Mouse (Mus musculus) kidney, adult 10 weeks (tissue): ENCODE results near the gene Recql5. TPM values are rescaled to one million over a fixed set of nuclear protein-coding genes. Genes with fewer than 3 reads are reported as not detected.

Experiments
- polyA plus RNA-seq: library from polyadenylated mRNA; stranded (reverse); fragments of 350-450 nt; fragmentation: Illumina TruSeq; extraction: RNeasy Lipid Tissue Mini Kit (QIAGEN cat#74804); gene quantifications from one replicate; pipeline ENCODE4 v1.2.3, GENCODE M21; 2014; ENCODE audit warnings: low read depth, low replicate concordance

Gene Recql5
- 2.0 TPM for polyA plus RNA-seq

GRCm38 (mm10) chr11:115933108-115933746 lies at the start of gene Recql5, which contains the start of gene Sap30bp:
TSS of gene Recql5 (minus strand) at chr11:115933477.
TSS of gene Sap30bp (plus strand) at chr11:115933282.

GRCm38 (mm10) chr11:115974309-115975082 lies 41.2 kb upstream of the Recql5 start, which contains the start of gene Itgb4:
TSS of gene Itgb4 (plus strand) at chr11:115974709.

DNA sequence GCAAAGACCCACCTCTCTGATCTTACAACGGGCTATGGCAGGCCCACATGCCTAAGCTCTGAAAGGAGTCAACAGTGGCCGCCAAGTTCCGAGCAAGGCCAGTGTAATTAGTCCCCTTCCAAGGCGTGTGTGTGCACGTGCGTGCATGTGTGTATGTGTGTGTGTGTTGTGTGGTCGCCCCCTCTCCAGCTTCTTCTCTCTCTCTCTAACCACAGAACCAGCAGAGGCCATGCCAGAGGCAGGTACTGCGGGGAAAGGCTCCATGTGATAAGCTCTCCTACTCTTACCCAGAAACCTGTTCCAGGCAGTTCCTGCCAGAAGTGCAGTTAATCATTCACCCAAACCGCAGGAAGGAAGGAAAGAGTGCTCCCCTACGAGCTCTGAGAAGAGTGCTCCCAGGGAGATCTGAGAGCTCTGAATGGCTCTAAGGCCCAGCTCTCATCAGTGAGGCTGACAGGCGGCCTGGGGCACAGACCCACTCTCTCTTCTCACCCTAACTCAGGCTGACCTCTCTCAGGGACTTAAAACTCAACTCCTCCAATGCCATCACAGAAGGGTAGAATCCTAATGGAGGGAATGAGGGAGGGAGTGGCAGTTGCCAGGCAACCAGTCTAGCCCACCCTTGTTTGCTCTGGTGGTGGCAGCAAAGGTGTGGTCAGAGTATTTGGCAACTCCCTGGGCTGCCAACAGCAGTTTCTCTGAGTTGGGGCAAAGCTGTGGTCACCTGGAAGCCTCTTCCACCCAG lies 21.5 kb downstream of the Recql5 start, which contains the start of gene Smim6:
TSS of gene Smim6 (plus strand) at position 386 of the 745 bp plus-strand sequence.

GRCm38 (mm10) chr11:115899486-115900266 lies 33.6 kb downstream of the Recql5 start, which contains the start of gene Smim5:
TSS of gene Smim5 (plus strand) at chr11:115899966.

GRCm38 (mm10) chr11:115858354-115858753 lies 74.9 kb downstream of the Recql5 start, which contains the start of gene Myo15b:
TSS of gene Myo15b (plus strand) at chr11:115858406.

Other genes starting within 250 kb of the Recql5 start
- gene Grb2, start 224.9 kb downstream of the Recql5 start, polyA plus RNA-seq: 57.4 TPM
- 0.97 TPM for gene Tmem94, start 168.0 kb downstream of the Recql5 start, polyA plus RNA-seq
- 0.53 TPM for gene Caskin2, start 119.8 kb downstream of the Recql5 start, polyA plus RNA-seq
- gene Tsen54, start 118.8 kb downstream of the Recql5 start, polyA plus RNA-seq: not detected
- gene Llgl2, start 109.4 kb downstream of the Recql5 start, polyA plus RNA-seq: 7.2 TPM
- gene Myo15b, start 75.1 kb downstream of the Recql5 start, polyA plus RNA-seq: 3.7 TPM
- 0.85 TPM for gene Smim5, start 33.5 kb downstream of the Recql5 start, polyA plus RNA-seq
- 1.8 TPM for gene Smim6, start 21.5 kb downstream of the Recql5 start, polyA plus RNA-seq
- 6.3 TPM for gene Sap30bp, start 195 bp downstream of the Recql5 start, polyA plus RNA-seq
- gene Itgb4, start 41.2 kb upstream of the Recql5 start, polyA plus RNA-seq: not detected
- not detected for gene Galk1, start 79.2 kb upstream of the Recql5 start, polyA plus RNA-seq
- gene H3f3b, start 94.5 kb upstream of the Recql5 start, polyA plus RNA-seq: 617 TPM
- gene Unk, start 96.8 kb upstream of the Recql5 start, polyA plus RNA-seq: 1.1 TPM
- not detected for gene Unc13d, start 144.5 kb upstream of the Recql5 start, polyA plus RNA-seq
- 27.0 TPM for gene Wbp2, start 153.5 kb upstream of the Recql5 start, polyA plus RNA-seq
- gene Trim47, start 193.7 kb upstream of the Recql5 start, polyA plus RNA-seq: not detected
- gene Trim65, start 197.7 kb upstream of the Recql5 start, polyA plus RNA-seq: 5.3 TPM
- gene Mrpl38, start 205.4 kb upstream of the Recql5 start, polyA plus RNA-seq: 4.2 TPM
- gene Fbf1, start 234.7 kb upstream of the Recql5 start, polyA plus RNA-seq: 7.5 TPM